Mouse (Mus musculus) liver, embryonic 16.5 days (tissue): ENCODE data around the gene Pira2. TPM values are rescaled to one million over a fixed set of nuclear protein-coding genes. Genes with fewer than 3 reads are reported as not detected.

Source experiments
- polyA plus RNA-seq: library from polyadenylated mRNA; unstranded; fragments of >200 nt; fragmentation: Nextera tagmentation; extraction: Ambion mirVana; gene quantifications from 2 replicates; pipeline ENCODE4 v1.2.1, GENCODE M21; 2015

Pira2 gene
- polyA plus RNA-seq, 1 experiment from 2014 or later: 2.1 TPM

Other genes with a start within 250 kb of the Pira2 start
- 0.18 TPM in 1 of 2 replicates, not detected in the other for gene Oscar, start 228.9 kb downstream of the Pira2 start, polyA plus RNA-seq
- 249 and 272 TPM in 2 replicates for gene Ndufa3, start 227.7 kb downstream of the Pira2 start, polyA plus RNA-seq
- gene Tfpt, start 215.1 kb downstream of the Pira2 start, polyA plus RNA-seq: 8.1 and 9.0 TPM in 2 replicates
- gene Prpf31, start 215.1 kb downstream of the Pira2 start, polyA plus RNA-seq: 36.9 and 41.4 TPM in 2 replicates
- gene Cnot3, start 199.8 kb downstream of the Pira2 start, polyA plus RNA-seq: 18.3 and 22.3 TPM in 2 replicates
- gene Leng1, start 179.2 kb downstream of the Pira2 start, polyA plus RNA-seq: 5.7 and 6.0 TPM in 2 replicates
- gene Tmc4, start 167.5 kb downstream of the Pira2 start, polyA plus RNA-seq: 4.5 and 4.6 TPM in 2 replicates
- 41.1 and 41.9 TPM in 2 replicates for gene Tsen34, start 152.2 kb downstream of the Pira2 start, polyA plus RNA-seq
- gene Mboat7, start 151.5 kb downstream of the Pira2 start, polyA plus RNA-seq: 19.0 and 22.0 TPM in 2 replicates
- 666 and 772 TPM in 2 replicates for gene Rps9, start 141.1 kb downstream of the Pira2 start, polyA plus RNA-seq
- gene Pirb, start 124.7 kb downstream of the Pira2 start, polyA plus RNA-seq: 6.0 and 7.4 TPM in 2 replicates
- gene Gm15448, start 19.4 kb downstream of the Pira2 start, polyA plus RNA-seq: 0.14 and 0.18 TPM in 2 replicates
- gene Gm14548, start 53.1 kb upstream of the Pira2 start, polyA plus RNA-seq: 1.2 and 1.6 TPM in 2 replicates
- 1.0 and 1.6 TPM in 2 replicates for gene Lilra6, start 70.5 kb upstream of the Pira2 start, polyA plus RNA-seq
- gene Lair1, start 218.2 kb upstream of the Pira2 start, polyA plus RNA-seq: 2.0 and 2.4 TPM in 2 replicates